Mouse (Mus musculus) midbrain, embryonic 12.5 days (tissue): ENCODE measurements at regions not wholly inside any gene's neighbourhood (a gene's known extent, or its start where the extent isn't known, plus 50 kb on each side); places are given as distances from the start of the nearest gene placed in this dataset.

Source experiments
- ATAC-seq: fragments of 200-750 bp; cut with Nextera tagmentation; 2 replicates; pipeline ENCODE4 v1.8.0; 2017; ENCODE audit warnings: low read depth, moderate TSS enrichment, moderate library complexity; ENCODE audit not compliant: low FRiP score
- H3K27ac ChIP-seq: fragments of 300-500 bp; sonication (generic); replicated peaks from 2 replicates; pipeline ENCODE4 v1.5.1; 2016; ENCODE audit warnings: mild to moderate bottlenecking
- H3K27me3 ChIP-seq: fragments of 300-500 bp; sonication (generic); 2 replicates; pipeline ENCODE4 v1.6.1; 2016; ENCODE audit warnings: mild to moderate bottlenecking
- H3K36me3 ChIP-seq: fragments of 300-500 bp; sonication (generic); 2 replicates; pipeline ENCODE4 v1.6.1; 2016
- H3K4me1 ChIP-seq: fragments of 300-500 bp; sonication (generic); 2 replicates; pipeline ENCODE4 v1.6.1; 2016
- H3K4me2 ChIP-seq: fragments of 300-500 bp; sonication (generic); replicated peaks from 2 replicates; pipeline ENCODE4 v1.6.1; 2016; ENCODE audit warnings: mild to moderate bottlenecking, moderate library complexity
- H3K4me3 ChIP-seq: fragments of 300-500 bp; sonication (generic); 2 replicates; pipeline ENCODE4 v1.5.1; 2016; ENCODE audit warnings: mild to moderate bottlenecking
- H3K9ac ChIP-seq: fragments of 300-500 bp; sonication (generic); replicated peaks from 2 replicates; pipeline ENCODE4 v1.6.1; 2016; ENCODE audit warnings: mild to moderate bottlenecking, moderate library complexity
- H3K9me3 ChIP-seq: fragments of 300-500 bp; sonication (generic); 2 replicates; pipeline ENCODE4 v1.6.1; 2016; ENCODE audit warnings: mild to moderate bottlenecking
- WGBS: fragments of 180-500 bp; shearing (Covaris S2); methylation state at CpG from one replicate; pipeline ENCODE4 v1.1.7; 2016; 5-methylcytosine and 5-hydroxymethylcytosine counted together

- Histone ChIP-seq H3K4me1 (no peaks in the 10 kb centered on the region), H3K9me3 (0 out of 2 replicates have a peak, but pooled peaks cover under 1% of the 10 kb centered on the region), H3K27me3 (no peaks in the 10 kb centered on the region), H3K36me3 (no peaks in the 10 kb centered on the region), H3K4me3 (no peak overlapping the region), H3K9ac (no peak overlapping the region), H3K27ac (no peak overlapping the region), H3K4me2 (no peak overlapping the region)
- WGBS, result 92% methylated on average over 1 of the region's 1 CpGs
- no peak for ATAC-seq
These were observed 429.6 kb upstream of the Gulo start for GRCm38 (mm10) chr14:66438572-66438971.

- Histone ChIP-seq H3K9ac (no peak overlapping the region), H3K27me3 (no peaks in the 10 kb centered on the region), H3K27ac (no peak overlapping the region), H3K4me1 (no peaks in the 10 kb centered on the region), H3K4me3 (no peak overlapping the region), H3K4me2 (no peak overlapping the region), H3K9me3 (0 out of 2 replicates have a peak, but pooled peaks cover 4% of the 10 kb centered on the region), H3K36me3 (no peaks in the 10 kb centered on the region)
- no peak for ATAC-seq
- 89% methylated on average over 1 of the region's 1 CpGs for WGBS
These were observed 429.0 kb upstream of the Gulo start for GRCm38 (mm10) chr14:66438001-66438400.

- H3K27ac ChIP-seq, result no peak overlapping the region
- H3K9ac ChIP-seq, result no peak overlapping the region
- H3K4me3 ChIP-seq, result no peak overlapping the region
- ATAC-seq, result no peak
- WGBS, result 86% methylated on average over 5 of the region's 5 CpGs
- H3K4me1 ChIP-seq, result no peaks in the 10 kb centered on the region
- no peaks in the 10 kb centered on the region for H3K36me3 ChIP-seq
- no peaks in the 10 kb centered on the region for H3K27me3 ChIP-seq
- 0 out of 2 replicates have a peak, but pooled peaks cover 4% of the 10 kb centered on the region for H3K9me3 ChIP-seq
- H3K4me2 ChIP-seq, result no peak overlapping the region
These were observed 422.6 kb upstream of the Gulo start for GRCm38 (mm10) chr14:66431630-66432029.

DNA sequence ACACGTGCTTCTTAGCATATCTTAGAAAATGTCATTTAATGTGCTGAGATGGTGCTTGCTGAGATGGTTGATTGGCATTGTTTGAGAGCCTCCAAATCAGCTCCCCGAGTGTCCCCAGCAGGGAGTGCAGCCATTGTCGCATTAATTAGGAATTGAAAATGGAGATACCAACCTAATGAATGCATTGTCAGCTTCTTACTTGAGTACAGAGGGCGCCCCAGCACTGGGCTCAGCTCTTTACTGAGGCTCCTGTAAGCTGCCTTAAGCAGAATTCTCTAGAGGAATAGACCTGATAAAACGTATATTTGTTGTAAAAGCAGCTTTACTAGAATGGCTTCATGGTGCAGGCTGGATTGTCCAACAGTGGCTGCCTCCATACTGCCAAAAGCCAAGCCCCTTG lies 415.1 kb upstream of the Gulo start:
- H3K4me2 ChIP-seq, result no peak overlapping the region
- H3K36me3 ChIP-seq, result no peaks in the 10 kb centered on the region
- no peak overlapping the region for H3K4me3 ChIP-seq
- H3K27ac ChIP-seq, result no peak overlapping the region
- ATAC-seq, result 0 out of 2 replicates have a peak, but pooled peaks have one; percentile 30
- H3K9ac ChIP-seq, result no peak overlapping the region
- 0 out of 2 replicates have a peak, but pooled peaks cover 3% of the 10 kb centered on the region for H3K9me3 ChIP-seq
- H3K27me3 ChIP-seq, result no peaks in the 10 kb centered on the region
- WGBS, result 7% methylated on average over 5 of the region's 5 CpGs
- H3K4me1 ChIP-seq, result peaks cover 18% of the 10 kb centered on the region
